Mouse (Mus musculus) cortical plate, adult 2 months (tissue): ENCODE measurements around the gene Mettl13.
A peak's percentile ranks its signal among the peaks of the same experiment; 100 is the strongest.

Experiments
- CTCF ChIP-seq: fragments of 200-500 bp; IDR thresholded peaks from 2 replicates; pipeline ENCODE4 v1.5.1; 2011; ENCODE audit warnings: mild to moderate bottlenecking, control low read depth, low read length; ENCODE audit not compliant: insufficient read depth; ENCODE audit errors: extremely low read depth
- POLR2A ChIP-seq: fragments of 200-500 bp; IDR thresholded peaks from 2 replicates; pipeline ENCODE4 v1.6.1; 2011; ENCODE audit warnings: mild to moderate bottlenecking, low read length, control low read depth; ENCODE audit not compliant: insufficient read depth; ENCODE audit errors: extremely low read depth

DNA sequence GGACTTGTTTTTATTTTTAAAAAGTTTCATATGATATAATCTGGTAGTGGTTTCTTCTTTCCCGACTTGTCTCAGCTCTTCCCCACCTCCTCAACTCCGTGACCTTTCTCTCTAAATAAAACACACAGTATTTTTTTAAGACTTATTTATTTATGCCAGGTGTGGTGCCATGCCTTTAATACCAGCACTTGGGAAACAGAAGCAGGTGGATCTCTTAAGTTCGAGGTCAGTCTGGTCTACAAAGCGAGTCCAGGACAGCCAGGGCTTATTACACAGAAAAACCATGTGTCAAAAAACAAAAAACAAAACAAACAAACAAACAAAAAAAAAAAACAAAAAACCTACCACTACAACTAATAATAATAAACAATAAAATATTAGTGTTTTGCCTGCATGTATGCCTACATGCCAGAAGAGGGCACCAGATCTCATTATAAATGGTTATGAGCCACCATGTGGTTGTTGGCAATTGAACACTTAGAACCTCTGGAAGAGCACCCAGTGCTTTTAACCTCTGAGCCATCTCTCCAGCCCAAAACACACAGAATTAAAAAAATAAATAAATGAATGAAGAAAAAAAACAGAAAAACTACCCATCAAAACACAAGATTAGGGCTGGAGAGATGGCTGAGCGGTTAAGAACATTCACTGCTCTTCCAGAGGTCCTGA lies 1.4 kb upstream of the Mettl13 start:
- TF ChIP-seq POLR2A (no peak), CTCF (peak; percentile 35; the same call in 1 of the 2 replicates)
